In genomic region chr7:121085500-121085899, GRCm38 (mm10) we compare ENCODE assay signal across 8 mouse cellular contexts. TPM values are rescaled to one million over a fixed set of nuclear protein-coding genes. Genes with fewer than 3 reads are reported as not detected.
DNase-seq lines count a peak whose midpoint lies in the region; ATAC-seq and TF ChIP-seq lines count a peak whose summit lies in the region.

No protein-coding gene starts in this region.

- H3K36me3 ChIP-seq in forebrain, embryonic 10.5 days (replicated peaks), result peaks cover 10% of the 10 kb centered on the region; the same call in 1 of the 2 replicates
- H3K36me3 ChIP-seq in forebrain, embryonic 13.5 days (ENCODE audit: poor library complexity, severe bottlenecking), result 0 out of 2 replicates have a peak, but pooled peaks cover 4% of the 10 kb centered on the region
- no peaks in the 10 kb centered on the region for H3K36me3 ChIP-seq in hindbrain, embryonic 16.5 days (ENCODE audit: control insufficient read depth, insufficient read depth, low read length)

- in situ Hi-C loops in Patski (cut with MboI; ENCODE audit: low pct_unique_long_range_greater_than_20kb), result no loop called here

- no peak overlapping the region for H3K9ac ChIP-seq in forebrain, embryonic 13.5 days
- H3K9ac ChIP-seq in hindbrain, embryonic 16.5 days (ENCODE audit: low read depth, low read length), result no peak overlapping the region

- peak overlapping the region; percentile 2; the same call in 1 of the 2 replicates for H3K27ac ChIP-seq in forebrain, embryonic 10.5 days
- no peak overlapping the region for H3K27ac ChIP-seq in forebrain, embryonic 13.5 days
- no peak overlapping the region for H3K27ac ChIP-seq in hindbrain, embryonic 16.5 days (ENCODE audit: low read depth, low read length)

- H3K4me1 ChIP-seq in forebrain, embryonic 10.5 days, result peaks cover 17% of the 10 kb centered on the region
- H3K4me1 ChIP-seq in forebrain, embryonic 13.5 days, result peaks cover 18% of the 10 kb centered on the region
- peaks cover 4% of the 10 kb centered on the region for H3K4me1 ChIP-seq in hindbrain, embryonic 16.5 days (ENCODE audit: control insufficient read depth, insufficient read depth, low read depth, low read length)

- WGBS in forebrain, embryonic 10.5 days, result 20% methylated on average over 4 of the region's 4 CpGs
- WGBS in forebrain, embryonic 13.5 days, result 13% methylated on average over 4 of the region's 4 CpGs
- 16% methylated on average over 4 of the region's 4 CpGs for WGBS in hindbrain, embryonic 16.5 days

- TF ChIP-seq CTCF in Patski (IDR thresholded peaks at IDR 0.05), result no peak

- no peak for DNase-seq in forebrain, embryonic 10.5 days (ENCODE audit: extremely low spot score, low spot score)
- no peak for DNase-seq in Patski (ENCODE audit: low read depth, low spot score)
- peak; percentile 17 for DNase-seq in gastrocnemius, postnatal 25 days
- DNase-seq in layer of hippocampus, adult 8-10 months (ENCODE audit: low spot score in 2 of 2), result no peak
- DNase-seq in layer of hippocampus, adult 9-10 months (ENCODE audit: low spot score), result no peak
- DNase-seq in cerebellum, postnatal 25 days, result no peak

- POLR2A ChIA-PET in Patski (lab: Charles Lee), result no interaction called here

- CTCF ChIA-PET in Patski (lab: Charles Lee), result interaction anchor here (1.0 kb wide), 1 partner anchor 18 kb away, joined by 3 read pairs; no protein-coding TSS in a partner anchor

- no peaks in the 10 kb centered on the region for H3K27me3 ChIP-seq in forebrain, embryonic 10.5 days (ENCODE audit: poor library complexity, severe bottlenecking)
- H3K27me3 ChIP-seq in forebrain, embryonic 13.5 days, result no peaks in the 10 kb centered on the region
- H3K27me3 ChIP-seq in Patski, result no peaks in the 10 kb centered on the region
- H3K27me3 ChIP-seq in hindbrain, embryonic 16.5 days (replicated peaks; ENCODE audit: control insufficient read depth, insufficient read depth, low read length), result no peaks in the 10 kb centered on the region

- no peaks in the 10 kb centered on the region for H3K9me3 ChIP-seq in forebrain, embryonic 10.5 days
- no peaks in the 10 kb centered on the region for H3K9me3 ChIP-seq in forebrain, embryonic 13.5 days (replicated peaks)
- H3K9me3 ChIP-seq in hindbrain, embryonic 16.5 days (ENCODE audit: control insufficient read depth, low read length), result no peaks in the 10 kb centered on the region; the same call in 1 of the 2 replicates

- H3K4me3 ChIP-seq in forebrain, embryonic 10.5 days, result no peak overlapping the region
- no peak overlapping the region for H3K4me3 ChIP-seq in forebrain, embryonic 13.5 days
- no peak overlapping the region for H3K4me3 ChIP-seq in hindbrain, embryonic 16.5 days (ENCODE audit: low read length)

- no peak; the same call in 1 of the 2 replicates for ATAC-seq in forebrain, embryonic 13.5 days
- peak; percentile 85 for ATAC-seq in Patski
- ATAC-seq in hindbrain, embryonic 16.5 days, result 0 out of 2 replicates have a peak, but pooled peaks have one; percentile 24

- H3K4me2 ChIP-seq in forebrain, embryonic 13.5 days, result no peak overlapping the region
- no peak overlapping the region for H3K4me2 ChIP-seq in hindbrain, embryonic 16.5 days (ENCODE audit: low read length)

RNA-seq across cellular contexts. Expression of gene Otoa, which starts 4.0 kb away (rescaled TPM):
- polyA plus RNA-seq in forebrain, embryonic 10.5 days (2016; fragmentation: Nextera tagmentation; extraction: Ambion mirVana), result 0.14 TPM in 2 replicates
- polyA plus RNA-seq in forebrain, embryonic 13.5 days (2015; fragmentation: Nextera tagmentation; extraction: Ambion mirVana), result 0.05 and 0.31 TPM in 2 replicates
- 0.09 TPM for polyA plus RNA-seq in Patski (2021)
- total RNA-seq in gastrocnemius, postnatal 25 days (2021), result under 1 TPM; 0.13 to 0.33 TPM
- 0.20 and 0.29 TPM in 2 replicates for polyA plus RNA-seq in hindbrain, embryonic 16.5 days (2015; fragmentation: Nextera tagmentation; extraction: Ambion mirVana)
- under 1 TPM; 0.19 to 0.51 (median 0.32) TPM for total RNA-seq in layer of hippocampus, adult 8-10 months (2022)

RNA-seq across cellular contexts. Expression of gene Igsf6, which starts 11.1 kb away (rescaled TPM):
- polyA plus RNA-seq in forebrain, embryonic 10.5 days (2016; fragmentation: Nextera tagmentation; extraction: Ambion mirVana), result 0.81 and 1.1 TPM in 2 replicates
- polyA plus RNA-seq in forebrain, embryonic 13.5 days (2015; fragmentation: Nextera tagmentation; extraction: Ambion mirVana), result 0.63 and 0.96 TPM in 2 replicates
- 0.17 TPM for polyA plus RNA-seq in Patski (2021)
- total RNA-seq in gastrocnemius, postnatal 25 days (2021), result under 1 TPM; 0.28 to 0.43 TPM
- 1.0 and 1.2 TPM in 2 replicates for polyA plus RNA-seq in hindbrain, embryonic 16.5 days (2015; fragmentation: Nextera tagmentation; extraction: Ambion mirVana)
- total RNA-seq in layer of hippocampus, adult 8-10 months (2022), result 1 to 10 TPM in 2 of 4 experiments, under 1 TPM in 2; 0.28 to 2.8 (median 0.99) TPM

RNA-seq across cellular contexts. Expression of gene Mettl9, which starts 51.3 kb away (rescaled TPM):
- polyA plus RNA-seq in forebrain, embryonic 10.5 days (2016; fragmentation: Nextera tagmentation; extraction: Ambion mirVana), result 184 and 188 TPM in 2 replicates
- 225 and 230 TPM in 2 replicates for polyA plus RNA-seq in forebrain, embryonic 13.5 days (2015; fragmentation: Nextera tagmentation; extraction: Ambion mirVana)
- polyA plus RNA-seq in Patski (2021), result 145 TPM
- total RNA-seq in gastrocnemius, postnatal 25 days (2021), result 10 to 100 TPM; 20.1 to 21.4 TPM
- 167 and 175 TPM in 2 replicates for polyA plus RNA-seq in hindbrain, embryonic 16.5 days (2015; fragmentation: Nextera tagmentation; extraction: Ambion mirVana)
- total RNA-seq in layer of hippocampus, adult 8-10 months (2022), result 10 to 100 TPM; 75.9 to 92.0 (median 87.8) TPM
